Mouse (Mus musculus) G1E (cell line): ENCODE results near the gene Fgf4. TPM values are rescaled to one million over a fixed set of nuclear protein-coding genes. Genes with fewer than 3 reads are reported as not detected.

ENCODE experiments used
- ATAC-seq: 2 replicates; pipeline ENCODE4 v1.8.0; 2016; ENCODE audit warnings: mild to moderate bottlenecking; ENCODE audit not compliant: insufficient number of reproducible peaks, poor library complexity, low FRiP score, severe bottlenecking; ENCODE audit errors: extremely low read depth
- DNase-seq: peaks from one replicate; pipeline ENCODE4 v3.0.0; 2012; ENCODE audit warnings: low spot score
- H3K27me3 ChIP-seq: 2 replicates; pipeline ENCODE4 v1.6.1; 2012; ENCODE audit warnings: mild to moderate bottlenecking, low read length, inconsistent platforms; ENCODE audit not compliant: insufficient read depth
- H3K36me3 ChIP-seq: replicated peaks from 2 replicates; pipeline ENCODE3; 2012; ENCODE audit warnings: mild to moderate bottlenecking, inconsistent platforms
- H3K4me1 ChIP-seq: 2 replicates; pipeline ENCODE4 v1.6.1; 2012; ENCODE audit warnings: low read depth, low read length, inconsistent platforms, mixed read lengths; ENCODE audit not compliant: insufficient read depth
- H3K4me3 ChIP-seq: 2 replicates; pipeline ENCODE4 v1.5.1; 2012; ENCODE audit warnings: low read depth, mild to moderate bottlenecking, inconsistent platforms, low read length, moderate library complexity, mixed read lengths
- H3K9me3 ChIP-seq: replicated peaks from 2 replicates; pipeline ENCODE4 v1.6.1; 2012; ENCODE audit warnings: inconsistent platforms
- CTCF ChIP-seq: IDR thresholded peaks from 2 replicates; pipeline ENCODE4 v1.5.1; 2012; ENCODE audit warnings: low read depth, low read length, inconsistent platforms, mixed read lengths
- GATA1 ChIP-seq: IDR thresholded peaks from 2 replicates; pipeline ENCODE4 v1.6.1; 2012; ENCODE audit warnings: borderline replicate concordance, low read length, inconsistent platforms, mixed read lengths
- GATA2 ChIP-seq: IDR thresholded peaks from 2 replicates; pipeline ENCODE4 v1.6.1; 2012; ENCODE audit warnings: low read depth, low read length, inconsistent platforms, borderline replicate concordance
- POLR2AphosphoS5 ChIP-seq: IDR thresholded peaks from 2 replicates; pipeline ENCODE4 v1.6.1; 2012; ENCODE audit warnings: low read depth, low read length, inconsistent platforms; ENCODE audit not compliant: insufficient replicate concordance
- TAL1 ChIP-seq: conservative IDR thresholded peaks from 2 replicates; pipeline ENCODE4 v1.6.1; 2012; ENCODE audit warnings: low read depth, low read length, inconsistent platforms, mixed read lengths
- polyA plus RNA-seq: library from polyadenylated mRNA; stranded (reverse); fragments of >175 nt; gene quantifications from 2 replicates; pipeline ENCODE4 v1.2.3, GENCODE M21; 2012
- total RNA-seq, 2 experiments: library from RNA; stranded (forward) in 1 of 2; stranded (reverse) in 1 of 2; fragments of 200-1000 nt in 1 of 2; fragments of >200 nt in 1 of 2; fragmentation: Nextera tagmentation in 1 of 2; gene quantifications; 2 replicates each; pipeline ENCODE4 v1.2.3; 2014 to 2017

Fgf4 gene
- total RNA-seq (2014; fragmentation: Nextera tagmentation) (not detected in 2 replicates), total RNA-seq (2017) (not detected in 2 replicates), polyA plus RNA-seq (not detected in 2 replicates)

DNA sequence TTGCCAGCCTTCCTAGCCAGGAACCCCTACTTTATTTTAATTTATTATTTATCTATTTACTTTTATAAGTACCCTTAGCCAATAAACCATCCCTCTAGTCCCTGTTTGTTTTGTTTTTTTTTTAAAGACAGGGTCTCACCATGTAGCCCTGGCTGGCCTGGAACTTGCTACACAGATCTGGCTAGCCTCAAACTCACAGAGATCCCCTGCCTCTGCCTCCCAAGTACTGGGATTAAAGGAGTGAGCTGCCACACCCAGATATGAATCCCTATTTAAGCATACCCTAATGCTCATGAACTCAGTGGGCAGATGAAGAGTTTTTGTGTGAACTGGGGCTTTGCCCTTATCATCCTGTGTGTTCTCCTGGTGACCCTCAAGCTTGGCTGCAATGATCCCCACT lies at the start of gene Fgf4:
TSS of gene Fgf4 (plus strand) at position 301 of the 400 bp plus-strand sequence.
- no peak within 1 kb of the TSS for H3K4me3 ChIP-seq
- ATAC-seq (no peak), DNase-seq (no peak)
- H3K9me3 ChIP-seq: no peaks in the 10 kb centered on the region
- peaks cover 13% of the 10 kb centered on the region for H3K36me3 ChIP-seq
- H3K27me3 ChIP-seq: peaks cover 39% of the 10 kb centered on the region
- no peak for TF ChIP-seq TAL1
- TF ChIP-seq POLR2AphosphoS5: no peak
- H3K4me1 ChIP-seq: peaks cover 43% of the 10 kb centered on the region

DNA sequence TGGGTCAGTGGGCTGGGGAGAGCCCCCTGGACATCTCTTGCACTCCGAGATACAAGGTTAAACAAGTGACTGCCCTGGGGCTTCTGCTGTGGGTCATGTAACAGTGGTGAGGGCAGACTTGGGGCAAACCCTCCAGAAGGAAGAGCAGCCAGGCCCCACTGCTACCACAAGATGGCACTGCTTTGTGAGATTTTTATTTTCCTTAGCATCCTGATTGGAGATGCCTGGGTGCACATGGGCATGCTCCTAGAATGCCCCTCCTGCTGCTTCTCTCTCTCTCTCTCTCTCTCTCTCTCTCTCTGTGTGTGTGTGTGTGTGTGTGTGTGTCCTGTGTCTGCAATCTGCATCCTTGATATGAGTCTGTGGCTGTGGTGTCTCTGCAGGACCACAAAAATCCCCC lies 48.7 kb upstream of the Fgf4 start:
- H3K4me1 ChIP-seq: peaks cover 89% of the 10 kb centered on the region
- ATAC-seq (no peak), DNase-seq (peak; percentile 68)
- no peak overlapping the region for H3K4me3 ChIP-seq
- no peak for TF ChIP-seq GATA2
- TF ChIP-seq CTCF: peak; percentile 39
- no peak for TF ChIP-seq GATA1
- no peaks in the 10 kb centered on the region for H3K27me3 ChIP-seq
- no peaks in the 10 kb centered on the region for H3K9me3 ChIP-seq
- no peaks in the 10 kb centered on the region for H3K36me3 ChIP-seq

GRCm38 (mm10) chr7:144807036-144807435 lies 40.1 kb upstream of the Fgf4 start:
- no peak for DNase-seq
- Histone ChIP-seq H3K36me3 (no peaks in the 10 kb centered on the region), H3K27me3 (no peaks in the 10 kb centered on the region), H3K4me1 (peaks cover 91% of the 10 kb centered on the region), H3K4me3 (no peak overlapping the region), H3K9me3 (no peaks in the 10 kb centered on the region)
- no peak for ATAC-seq
- TF ChIP-seq GATA1: no peak
- no peak for TF ChIP-seq CTCF
- TF ChIP-seq TAL1: no peak
- no peak for TF ChIP-seq POLR2AphosphoS5
- no peak for TF ChIP-seq GATA2

DNA sequence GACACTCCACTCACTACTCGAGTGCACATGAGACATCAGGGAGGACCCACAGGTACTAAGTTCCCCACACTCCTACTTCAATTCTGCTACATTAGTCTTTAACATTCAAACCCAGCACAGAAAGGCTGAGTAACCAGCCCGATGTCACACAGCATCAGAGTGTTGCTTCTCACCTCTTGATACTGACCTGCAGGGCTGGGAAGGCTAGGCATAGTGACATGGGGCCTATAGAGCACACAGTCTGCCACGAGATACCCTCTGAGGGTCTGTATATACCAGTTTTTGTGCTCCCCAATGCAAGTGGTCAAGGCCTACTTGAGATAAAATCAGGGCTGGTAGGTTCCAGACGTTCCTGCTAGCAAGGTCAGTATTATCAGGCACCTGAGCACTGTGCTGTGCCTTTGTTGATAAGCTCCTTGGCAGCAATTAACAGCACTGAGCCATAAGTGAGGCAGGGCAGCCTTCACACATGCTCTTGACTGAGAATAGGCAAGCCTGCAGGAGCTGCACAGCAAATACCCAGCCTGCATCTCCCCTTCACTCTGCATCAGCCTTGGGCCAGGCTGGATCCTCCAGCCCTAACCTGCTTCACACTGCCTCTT lies 39.1 kb upstream of the Fgf4 start:
- Histone ChIP-seq H3K27me3 (no peaks in the 10 kb centered on the region), H3K4me3 (peak overlapping the region; percentile 7; the same call in 1 of the 2 replicates), H3K4me1 (peaks cover 91% of the 10 kb centered on the region), H3K9me3 (no peaks in the 10 kb centered on the region), H3K36me3 (no peaks in the 10 kb centered on the region)
- DNase-seq: peak; percentile 25
- peak; percentile 66 for ATAC-seq
- TF ChIP-seq POLR2AphosphoS5: no peak
- TF ChIP-seq TAL1: peak; percentile 82

- DNase-seq (no peak), ATAC-seq (peak; percentile 10; the same call in 1 of the 2 replicates)
- peaks cover 95% of the 10 kb centered on the region for H3K4me1 ChIP-seq
- peak overlapping the region; percentile 54; the same call in 1 of the 2 replicates for H3K4me3 ChIP-seq
- H3K9me3 ChIP-seq: no peaks in the 10 kb centered on the region
- no peaks in the 10 kb centered on the region for H3K27me3 ChIP-seq
- TF ChIP-seq TAL1: no peak
- TF ChIP-seq GATA2: no peak
- TF ChIP-seq GATA1: no peak
- no peak for TF ChIP-seq POLR2AphosphoS5
- no peak for TF ChIP-seq CTCF
- H3K36me3 ChIP-seq: no peaks in the 10 kb centered on the region
Observed at GRCm38 (mm10) chr7:144811521-144811920, 35.6 kb upstream of the Fgf4 start.

DNA sequence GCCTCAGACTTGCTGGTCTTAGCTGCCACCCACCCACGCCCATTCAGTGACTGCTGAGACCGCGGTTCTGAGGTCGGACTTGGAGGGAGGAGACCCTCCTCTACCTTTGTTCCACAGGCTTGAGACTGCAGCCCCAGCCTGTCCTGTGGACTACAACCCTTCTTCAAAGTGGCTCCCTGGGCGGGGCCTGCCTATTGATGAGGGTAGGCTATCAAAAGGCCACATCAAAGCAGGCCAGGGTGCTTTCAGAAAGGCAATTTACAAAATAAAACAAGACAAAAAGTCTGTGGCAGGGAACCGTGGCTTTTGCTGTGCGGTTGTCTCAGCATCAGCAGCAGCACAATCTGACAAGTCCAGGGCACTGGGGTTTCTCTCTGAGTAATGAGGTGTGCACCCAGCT lies 25.3 kb upstream of the Fgf4 start:
- H3K4me1 ChIP-seq: peaks cover 16% of the 10 kb centered on the region
- peaks cover 55% of the 10 kb centered on the region for H3K27me3 ChIP-seq
- H3K9me3 ChIP-seq: peaks cover 15% of the 10 kb centered on the region
- H3K36me3 ChIP-seq: no peaks in the 10 kb centered on the region
- ATAC-seq (no peak), DNase-seq (no peak)
- H3K4me3 ChIP-seq: no peak overlapping the region
- no peak for TF ChIP-seq TAL1
- no peak for TF ChIP-seq CTCF
- TF ChIP-seq GATA2: no peak
- no peak for TF ChIP-seq GATA1
- no peak for TF ChIP-seq POLR2AphosphoS5

- ATAC-seq (no peak), DNase-seq (no peak)
- no peak overlapping the region for H3K4me3 ChIP-seq
- no peak for TF ChIP-seq GATA2
- TF ChIP-seq POLR2AphosphoS5: no peak
- TF ChIP-seq TAL1: no peak
- TF ChIP-seq GATA1: no peak
- TF ChIP-seq CTCF: no peak
- peaks cover 14% of the 10 kb centered on the region for H3K4me1 ChIP-seq
- H3K9me3 ChIP-seq: peaks cover 2% of the 10 kb centered on the region
- H3K36me3 ChIP-seq: no peaks in the 10 kb centered on the region
- peaks cover 75% of the 10 kb centered on the region for H3K27me3 ChIP-seq
Observed at GRCm38 (mm10) chr7:144823988-144824387, 23.2 kb upstream of the Fgf4 start.
